Mouse (Mus musculus) mature B cell (primary cell): ENCODE results near the gene Olfr1389.
"Not testable (repeated sequence)": the region's sequence is repeated elsewhere in the genome, so short reads cannot be mapped to it uniquely, and the experiment has no call there.

Source experiments
- in situ Hi-C: fragments of 300-500 bp; cut with MboI; formaldehyde crosslinking; loops from 2 replicates; pipeline ENCODE4 v1.14.3; 2019

The Olfr1389 gene

GRCm38 (mm10) chr11:49422767-49423166 lies at the start of gene Olfr1389:
Gene Olfr1389 (plus strand): TSS chr11:49423067.
- in situ Hi-C loops, result no loop called here

DNA sequence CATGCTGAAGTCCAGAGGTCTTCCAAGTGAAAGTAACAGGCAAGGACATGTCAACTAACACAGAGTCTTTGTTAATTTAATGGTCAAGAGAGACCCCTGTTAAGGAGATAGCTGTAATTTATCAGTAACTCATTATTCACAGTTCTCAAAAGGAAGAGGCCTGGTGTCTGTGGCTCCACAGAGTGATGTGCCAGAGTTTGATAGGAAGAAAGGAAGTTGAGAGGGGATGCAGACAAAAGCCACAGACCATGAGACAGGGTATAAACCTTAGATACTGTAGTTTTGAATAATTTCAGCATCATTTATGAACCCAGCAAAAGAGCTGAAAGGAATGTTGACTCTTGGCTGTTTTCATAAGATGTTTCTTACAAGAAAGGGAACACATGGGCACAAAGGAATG lies 39.7 kb upstream of the Olfr1389 start:
- in situ Hi-C loops, result no loop called here

- in situ Hi-C loops, result not testable (repeated sequence)
Measured at GRCm38 (mm10) chr11:49386118-49386517, 36.7 kb upstream of the Olfr1389 start.

DNA sequence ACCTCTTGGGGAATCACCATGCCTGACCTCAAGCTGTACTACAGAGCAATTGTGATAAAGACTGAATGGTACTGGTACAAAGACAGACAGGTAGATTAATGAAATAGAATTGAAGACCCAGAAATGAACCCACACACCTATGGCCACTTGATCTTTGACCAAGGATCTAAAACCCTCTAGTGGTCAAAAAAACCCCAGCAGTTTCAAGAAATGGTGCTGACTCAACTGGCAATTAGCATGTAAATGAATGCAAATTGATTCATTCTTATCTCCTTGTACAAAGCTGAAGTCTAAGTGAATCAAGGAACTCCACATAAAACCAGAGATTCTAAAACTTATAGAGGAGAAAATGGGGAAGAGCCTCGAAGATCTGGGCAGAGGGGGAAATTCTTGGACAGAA lies 30.2 kb upstream of the Olfr1389 start:
- in situ Hi-C loops, result not testable (repeated sequence)

- in situ Hi-C loops, result no loop called here
Measured at GRCm38 (mm10) chr11:49406784-49407183, 16.1 kb upstream of the Olfr1389 start.

DNA sequence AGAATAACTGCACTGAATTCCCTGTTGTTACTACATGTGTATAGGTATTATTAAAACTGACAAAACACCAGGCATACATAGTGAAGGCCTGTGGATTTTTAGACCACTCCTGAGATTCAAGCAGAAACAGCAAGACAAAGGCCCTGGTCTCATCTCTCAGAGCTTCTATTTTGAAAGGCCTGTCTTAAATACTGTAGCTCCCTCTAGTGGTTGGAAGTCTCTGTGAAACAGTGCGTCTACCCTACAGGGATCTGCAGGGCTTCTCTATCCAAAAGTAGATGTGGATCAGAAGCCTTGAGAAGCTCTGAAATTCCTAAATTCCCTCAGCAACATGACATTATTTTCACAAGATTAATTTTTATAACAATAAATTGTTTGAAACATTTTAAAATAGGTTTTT lies 12.3 kb upstream of the Olfr1389 start:
- in situ Hi-C loops, result no loop called here

DNA sequence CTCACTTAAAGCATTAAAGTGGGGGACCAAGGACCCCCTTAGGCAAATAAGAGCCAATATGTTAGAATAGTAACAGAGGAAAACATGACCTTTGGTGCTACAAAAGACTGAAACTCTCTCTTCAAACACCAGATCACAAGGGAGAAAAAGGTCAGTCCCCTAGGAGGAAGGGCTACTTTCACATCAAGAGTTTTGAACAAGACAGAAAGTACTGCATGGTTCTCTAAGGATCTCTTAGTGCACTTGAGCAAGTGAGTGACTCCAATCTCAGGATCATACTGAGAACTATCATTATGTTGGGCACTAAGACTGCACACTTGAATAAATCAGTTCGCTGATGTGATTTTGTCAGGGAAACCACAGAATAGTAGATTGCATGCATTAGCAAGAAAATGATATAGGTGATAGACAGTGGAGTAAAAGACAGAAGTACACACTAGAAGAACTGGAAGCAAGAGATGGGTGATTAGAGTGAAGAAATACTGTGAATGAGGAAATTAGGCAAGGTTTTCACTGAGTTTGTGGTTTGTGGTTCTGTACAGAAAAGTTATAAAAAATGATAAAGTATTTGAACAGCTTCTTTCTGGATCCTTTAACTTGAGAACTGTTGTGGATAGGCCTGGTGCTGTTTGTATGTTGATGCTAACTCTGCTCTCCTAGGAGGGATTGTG lies 2.5 kb downstream of the Olfr1389 start:
- in situ Hi-C loops, result no loop called here

DNA sequence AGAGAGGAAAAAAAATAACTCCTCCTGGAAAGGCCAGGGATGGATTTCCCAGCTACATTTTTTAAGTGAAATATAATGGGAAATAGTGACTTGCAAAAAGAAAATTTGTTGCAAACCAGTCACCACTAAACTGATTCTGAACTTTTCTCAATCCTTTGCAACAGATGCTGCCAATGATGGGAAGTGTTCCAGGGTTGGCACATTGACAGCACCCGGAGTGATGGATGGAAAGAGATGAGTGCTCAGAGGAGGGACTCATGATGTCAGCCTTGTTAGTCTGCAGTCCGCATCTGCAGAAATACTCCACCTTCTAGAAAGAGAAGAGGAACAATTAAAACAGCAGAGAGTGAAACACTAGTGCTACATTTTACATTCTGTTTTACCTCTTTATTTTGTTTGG lies 6.8 kb downstream of the Olfr1389 start:
- in situ Hi-C loops, result no loop called here

GRCm38 (mm10) chr11:49436411-49436810 lies 13.5 kb downstream of the Olfr1389 start, which contains the start of gene Olfr1388:
Gene Olfr1388 (plus strand): TSS chr11:49436624.
- in situ Hi-C loops, result no loop called here

- in situ Hi-C loops, result no loop called here
Measured at GRCm38 (mm10) chr11:49455043-49455442, 32.2 kb downstream of the Olfr1389 start, which contains the start of gene Olfr1387. Gene Olfr1387 (plus strand): TSS chr11:49455343.

DNA sequence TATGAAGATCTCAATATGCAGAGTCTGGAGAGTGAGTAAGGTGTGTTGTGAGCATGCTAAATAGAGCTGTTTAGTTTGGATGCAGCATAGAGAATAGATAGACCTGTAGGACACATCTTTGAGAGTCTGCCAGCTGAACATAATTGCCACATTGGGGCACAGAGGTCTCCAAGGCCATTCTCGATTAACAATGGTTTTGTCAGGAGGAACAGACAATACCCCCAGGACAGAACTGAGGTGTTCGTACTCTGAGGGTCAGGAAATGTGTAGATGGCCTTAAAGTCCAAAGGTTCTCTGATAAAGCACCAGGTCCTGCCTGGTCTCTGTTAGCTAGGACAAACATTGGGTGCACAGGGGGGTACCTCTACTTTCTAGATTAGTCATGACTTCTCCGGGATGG lies 41.9 kb downstream of the Olfr1389 start, which contains the start of gene Olfr1386:
TSS of gene Olfr1386 (plus strand) at position 301 of the 400 bp plus-strand sequence.
- in situ Hi-C loops, result not testable (repeated sequence)
